Mouse (Mus musculus) heart, postnatal 10 days (tissue): Measurements from ENCODE around the gene Btnl4. TPM values are rescaled to one million over a fixed set of nuclear protein-coding genes. Genes with fewer than 3 reads are reported as not detected.

Experiments
- DNase-seq, 2 experiments: peaks; one replicate each; pipeline ENCODE4 v3.0.0; 2021
- intact Hi-C: fragments of 180-260 bp; cut with DNase I; formaldehyde crosslinking; loops from one replicate; pipeline ENCODE4 v1.15.1; 2025
- total RNA-seq, 2 experiments: library from RNA; stranded (reverse); gene quantifications; 2 replicates each; pipeline ENCODE4 v1.2.3; 2021

Btnl4 gene
- total RNA-seq, 2 experiments from 2014 or later = not detected

GRCm38 (mm10) chr17:34438588-34438987, 38.5 kb downstream of the Btnl4 start:
- intact Hi-C loops = no loop called here
- DNase-seq = no peak

GRCm38 (mm10) chr17:34437606-34438005, 39.5 kb downstream of the Btnl4 start:
- intact Hi-C loops = no loop called here
- DNase-seq = peak in 1 of 2 experiments; percentile 9

GRCm38 (mm10) chr17:34437120-34437519, 40.0 kb downstream of the Btnl4 start:
- peak in 1 of 2 experiments; percentile 15 for DNase-seq

DNA sequence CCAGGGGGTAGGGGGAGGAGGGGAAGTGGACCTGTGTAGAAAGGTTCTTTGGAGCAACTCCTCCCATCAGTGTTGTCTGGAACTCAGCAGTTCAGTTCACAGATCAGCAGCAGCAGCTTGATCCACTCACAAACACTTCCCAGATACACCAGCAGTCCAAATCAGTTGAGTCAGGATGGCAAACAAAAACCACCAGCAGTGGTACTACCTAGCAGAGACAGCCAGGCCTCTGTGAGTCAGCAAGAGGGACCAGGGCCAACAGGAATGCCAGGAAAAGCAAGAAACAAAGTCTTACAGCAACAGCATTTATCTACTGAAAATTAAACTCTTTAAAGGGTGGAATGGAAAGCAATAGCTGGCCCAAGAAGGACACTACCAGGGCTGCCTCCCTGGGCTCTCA, 49.5 kb downstream of the Btnl4 start:
- DNase-seq = no peak
- intact Hi-C loops = no loop called here

More at GRCm38 (mm10) chr17:34437120-34437519, 40.0 kb downstream of the Btnl4 start:
- intact Hi-C loops = no loop called here

- intact Hi-C loops = no loop called here
- DNase-seq = no peak
Observed at GRCm38 (mm10) chr17:34420014-34420413, 57.1 kb downstream of the Btnl4 start.

Other genes with a start within 250 kb of the Btnl4 start
- under 1 TPM; 0.77 to 0.92 TPM for gene H2-Ob, start 238.4 kb downstream of the Btnl4 start, total RNA-seq
- gene H2-Ab1, start 219.6 kb downstream of the Btnl4 start, total RNA-seq = 1 to 10 TPM; 4.4 to 4.7 TPM
- gene H2-Aa, start 189.5 kb downstream of the Btnl4 start, total RNA-seq = 1 to 10 TPM; 4.9 to 5.4 TPM
- 1 to 10 TPM; 7.5 to 8.4 TPM for gene H2-Eb1, start 171.5 kb downstream of the Btnl4 start, total RNA-seq
- gene H2-Eb2, start 151.7 kb downstream of the Btnl4 start, total RNA-seq = not detected
- gene Btnl2, start 122.5 kb downstream of the Btnl4 start, total RNA-seq = under 1 TPM; 0.22 to 0.30 TPM
- gene Btnl1, start 100.2 kb downstream of the Btnl4 start, total RNA-seq = not detected
- gene BC051142, start 78.5 kb downstream of the Btnl4 start, total RNA-seq = not detected
- not detected for gene Btnl6, start 40.0 kb upstream of the Btnl4 start, total RNA-seq
- 10 to 100 TPM; 41.8 to 56.5 TPM for gene Notch4, start 87.0 kb upstream of the Btnl4 start, total RNA-seq
- 1 to 10 TPM; 5.1 to 5.6 TPM for gene Gpsm3, start 112.5 kb upstream of the Btnl4 start, total RNA-seq
- 10 to 100 TPM; 26.1 to 30.4 TPM for gene Pbx2, start 113.9 kb upstream of the Btnl4 start, total RNA-seq
- gene Ager, start 120.5 kb upstream of the Btnl4 start, total RNA-seq = 1 to 10 TPM; 1.1 to 1.6 TPM
- 10 to 100 TPM; 37.0 to 39.2 TPM for gene Rnf5, start 126.4 kb upstream of the Btnl4 start, total RNA-seq
- gene Agpat1, start 126.9 kb upstream of the Btnl4 start, total RNA-seq = 10 to 100 TPM; 54.4 to 56.5 TPM
- gene Egfl8, start 138.7 kb upstream of the Btnl4 start, total RNA-seq = 1 to 10 TPM; 2.1 to 3.5 TPM
- 10 to 100 TPM; 39.0 to 45.7 TPM for gene Ppt2, start 151.2 kb upstream of the Btnl4 start, total RNA-seq
- 1 to 10 TPM in 1 of 2 experiments, under 1 TPM in 1; 0.89 to 1.2 TPM for gene Prrt1, start 152.2 kb upstream of the Btnl4 start, total RNA-seq
- 1 to 10 TPM; 8.5 to 9.9 TPM for gene Fkbpl, start 167.4 kb upstream of the Btnl4 start, total RNA-seq
- 10 to 100 TPM; 19.0 to 19.3 TPM for gene Atf6b, start 169.8 kb upstream of the Btnl4 start, total RNA-seq
- gene Tnxb, start 193.2 kb upstream of the Btnl4 start, total RNA-seq = 10 to 100 TPM; 63.9 to 66.5 TPM